Comparison of ENCODE assay signal across 16 mouse cellular contexts in the genomic region with DNA sequence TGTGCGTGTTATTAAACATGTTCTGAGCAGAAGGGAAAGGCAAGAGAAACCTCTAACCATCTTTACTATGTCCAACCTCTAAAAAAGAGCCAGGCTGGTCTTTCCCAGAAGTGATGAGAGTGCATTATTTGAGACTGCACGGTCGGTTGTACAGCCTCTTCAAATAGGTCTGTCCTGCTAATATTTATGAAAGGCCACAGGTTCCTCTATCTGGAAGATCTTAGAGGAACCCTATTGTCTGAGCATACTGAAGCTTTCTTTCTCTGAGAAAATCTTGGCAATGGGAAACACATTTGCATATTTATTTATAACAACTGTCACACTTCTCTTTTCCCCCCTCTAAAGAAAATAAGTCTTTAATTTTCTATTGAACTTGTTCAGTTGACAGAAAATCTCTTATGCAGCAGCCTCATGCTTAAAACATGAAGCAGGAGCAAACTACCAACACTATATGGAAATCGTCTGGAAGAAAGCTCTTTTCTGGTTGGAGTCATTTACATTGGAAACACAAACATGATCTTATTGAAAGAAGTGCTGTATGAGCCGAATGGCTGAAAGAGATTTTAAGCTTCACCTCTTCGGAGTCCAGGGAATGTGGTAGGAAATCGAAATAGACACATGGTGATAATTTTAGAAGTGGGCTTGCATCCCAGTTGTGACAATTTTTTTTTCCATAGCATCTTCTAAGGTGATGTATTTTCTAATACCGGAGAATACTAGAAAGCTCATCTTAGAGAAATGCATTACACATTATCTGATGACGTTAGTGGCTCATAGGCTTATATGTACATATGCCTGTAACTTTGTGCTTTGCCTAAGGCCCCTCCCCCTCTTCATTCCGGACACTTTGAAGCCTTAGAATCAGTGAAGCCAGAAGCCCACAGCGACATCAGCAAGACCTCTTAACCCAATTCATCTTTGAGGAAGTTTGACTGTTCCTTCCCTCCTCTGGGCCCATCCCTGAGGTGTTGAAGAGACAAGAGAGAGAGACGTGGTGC.
DNase-seq lines count a peak whose midpoint lies in the region; ATAC-seq lines count a peak whose summit lies in the region.
"Had no signal": no experiment of that assay in that cellular context is flagged by ENCODE, and none has a peak within 500 bp of the region (broad histone marks: within the 10 kb centered on the region; RNA-seq: fewer than 3 reads in every experiment).

No protein-coding gene starts in this region.

- no peaks in the 10 kb centered on the region for H3K36me3 ChIP-seq in forebrain, embryonic 14.5 days (ENCODE audit: control insufficient read depth, insufficient read depth, low read length)
- H3K36me3 ChIP-seq in hindbrain, embryonic 16.5 days (ENCODE audit: control insufficient read depth, insufficient read depth, low read length): no peaks in the 10 kb centered on the region
- no peaks in the 10 kb centered on the region for H3K36me3 ChIP-seq in neural tube, embryonic 14.5 days (ENCODE audit: control insufficient read depth, insufficient read depth, low read length)
- no peaks in the 10 kb centered on the region for H3K36me3 ChIP-seq in heart, embryonic 11.5 days (ENCODE audit: control insufficient read depth, insufficient read depth, low read length)
- H3K36me3 ChIP-seq: intestine, embryonic 15.5 days; limb, embryonic 10.5 days; liver, embryonic 13.5 days had no signal

- no peaks in the 10 kb centered on the region for H3K9me3 ChIP-seq in forebrain, embryonic 14.5 days (replicated peaks; ENCODE audit: control insufficient read depth, low read length)
- no peaks in the 10 kb centered on the region for H3K9me3 ChIP-seq in hindbrain, embryonic 16.5 days (ENCODE audit: control insufficient read depth, low read length)
- no peaks in the 10 kb centered on the region for H3K9me3 ChIP-seq in neural tube, embryonic 14.5 days (ENCODE audit: control insufficient read depth, low read length)
- H3K9me3 ChIP-seq in heart, embryonic 11.5 days (replicated peaks; ENCODE audit: control insufficient read depth, low read length): no peaks in the 10 kb centered on the region
- H3K9me3 ChIP-seq: intestine, embryonic 15.5 days; limb, embryonic 10.5 days; liver, embryonic 13.5 days had no signal

- peak; percentile 71 for ATAC-seq in frontal cortex, adult (ENCODE audit: low TSS enrichment)
- ATAC-seq in forebrain, embryonic 14.5 days: peak; percentile 68
- ATAC-seq in hindbrain, embryonic 16.5 days: peak; percentile 46; the same call in 1 of the 2 replicates
- peak; percentile 45 for ATAC-seq in neural tube, embryonic 14.5 days (ENCODE audit: low read depth)
- no peak for ATAC-seq in heart, embryonic 11.5 days (replicated peaks; ENCODE audit: insufficient number of reproducible peaks, low FRiP score, low TSS enrichment)
- ATAC-seq: intestine, embryonic 15.5 days had no signal

- 26% methylated on average over 12 of the region's 12 CpGs for WGBS in forebrain, embryonic 14.5 days
- WGBS in hindbrain, embryonic 16.5 days: 30% methylated on average over 12 of the region's 12 CpGs
- 34% methylated on average over 12 of the region's 12 CpGs for WGBS in neural tube, embryonic 14.5 days
- WGBS in heart, embryonic 11.5 days (ENCODE audit: insufficient replicate concordance): 69% methylated on average over 12 of the region's 12 CpGs

- H3K9ac ChIP-seq in forebrain, embryonic 14.5 days (ENCODE audit: low read length): no peak overlapping the region
- H3K9ac ChIP-seq in hindbrain, embryonic 16.5 days (ENCODE audit: low read depth, low read length): no peak overlapping the region
- no peak overlapping the region for H3K9ac ChIP-seq in neural tube, embryonic 14.5 days (replicated peaks; ENCODE audit: low read depth, low read length)
- no peak overlapping the region for H3K9ac ChIP-seq in heart, embryonic 11.5 days (ENCODE audit: low read depth, low read length)
- H3K9ac ChIP-seq: intestine, embryonic 15.5 days; liver, embryonic 13.5 days had no signal

- H3K4me3 ChIP-seq in forebrain, embryonic 14.5 days (ENCODE audit: low read depth, low read length): no peak overlapping the region
- no peak overlapping the region for H3K4me3 ChIP-seq in hindbrain, embryonic 16.5 days (ENCODE audit: low read length)
- no peak overlapping the region for H3K4me3 ChIP-seq in neural tube, embryonic 14.5 days (ENCODE audit: low read depth, low read length)
- H3K4me3 ChIP-seq in heart, embryonic 11.5 days (ENCODE audit: low read depth, low read length): no peak overlapping the region
- H3K4me3 ChIP-seq: intestine, embryonic 15.5 days; limb, embryonic 10.5 days; liver, embryonic 13.5 days had no signal

- no peak for DNase-seq in frontal cortex, postnatal 10 days (ENCODE audit: low spot score in 2 of 2)
- peak; percentile 89 for DNase-seq in forebrain, embryonic 14.5 days (ENCODE audit: low spot score)
- no peak for DNase-seq in kidney, adult 8-10 months
- DNase-seq in lung, postnatal 25 days (ENCODE audit: low spot score): no peak
- DNase-seq: cerebellum, adult 9-10 months; heart, postnatal 10 days; kidney, postnatal 10 days; liver, embryonic 13.5 days; lung, postnatal 14 days; right cerebral cortex, postnatal 14 days had no signal

- no peaks in the 10 kb centered on the region for H3K27me3 ChIP-seq in forebrain, embryonic 14.5 days (replicated peaks; ENCODE audit: control insufficient read depth, insufficient read depth, low read length)
- H3K27me3 ChIP-seq in hindbrain, embryonic 16.5 days (replicated peaks; ENCODE audit: control insufficient read depth, insufficient read depth, low read length): no peaks in the 10 kb centered on the region
- no peaks in the 10 kb centered on the region for H3K27me3 ChIP-seq in neural tube, embryonic 14.5 days (ENCODE audit: control insufficient read depth, insufficient read depth, low read length)
- H3K27me3 ChIP-seq in heart, embryonic 11.5 days (ENCODE audit: control insufficient read depth, insufficient read depth, low read length): no peaks in the 10 kb centered on the region
- H3K27me3 ChIP-seq: intestine, embryonic 15.5 days; liver, embryonic 13.5 days had no signal

- 0 out of 2 replicates have a peak overlapping the region, but pooled peaks have one; percentile 21 for H3K4me2 ChIP-seq in forebrain, embryonic 14.5 days (ENCODE audit: low read length)
- no peak overlapping the region for H3K4me2 ChIP-seq in hindbrain, embryonic 16.5 days (ENCODE audit: low read length)
- H3K4me2 ChIP-seq in neural tube, embryonic 14.5 days (ENCODE audit: low read depth, low read length): no peak overlapping the region
- no peak overlapping the region for H3K4me2 ChIP-seq in heart, embryonic 11.5 days
- H3K4me2 ChIP-seq: intestine, embryonic 15.5 days; liver, embryonic 13.5 days had no signal

- peak overlapping the region; percentile 61 for H3K27ac ChIP-seq in forebrain, embryonic 14.5 days (ENCODE audit: low read depth, low read length)
- H3K27ac ChIP-seq in hindbrain, embryonic 16.5 days (ENCODE audit: low read depth, low read length): no peak overlapping the region
- no peak overlapping the region for H3K27ac ChIP-seq in neural tube, embryonic 14.5 days (ENCODE audit: low read depth, low read length)
- no peak overlapping the region for H3K27ac ChIP-seq in heart, embryonic 11.5 days (ENCODE audit: low read depth, low read length)
- H3K27ac ChIP-seq: intestine, embryonic 15.5 days; limb, embryonic 10.5 days; liver, embryonic 13.5 days had no signal

- H3K4me1 ChIP-seq in forebrain, embryonic 14.5 days (ENCODE audit: control insufficient read depth, insufficient read depth, low read length): peaks cover 25% of the 10 kb centered on the region
- peaks cover 7% of the 10 kb centered on the region for H3K4me1 ChIP-seq in hindbrain, embryonic 16.5 days (ENCODE audit: control insufficient read depth, insufficient read depth, low read depth, low read length)
- peaks cover 2% of the 10 kb centered on the region; the same call in 1 of the 2 replicates for H3K4me1 ChIP-seq in neural tube, embryonic 14.5 days (ENCODE audit: control insufficient read depth, insufficient read depth, low read length)
- H3K4me1 ChIP-seq in heart, embryonic 11.5 days (ENCODE audit: control insufficient read depth, insufficient read depth, low read length): no peaks in the 10 kb centered on the region
- H3K4me1 ChIP-seq: intestine, embryonic 15.5 days; limb, embryonic 10.5 days; liver, embryonic 13.5 days had no signal
